In genomic region chr7:45419859-45420614, GRCm38 (mm10) we compare ENCODE assay signal across 16 mouse cellular contexts. TPM values are rescaled to one million over a fixed set of nuclear protein-coding genes. Genes with fewer than 3 reads are reported as not detected.
DNase-seq lines count a peak whose midpoint lies in the region; ATAC-seq lines count a peak whose summit lies in the region.
"Had no signal": no experiment of that assay in that cellular context is flagged by ENCODE, and none has a peak within 500 bp of the region (broad histone marks: within the 10 kb centered on the region; RNA-seq: fewer than 3 reads in every experiment).

No protein-coding gene starts in this region.

- H3K4me2 ChIP-seq in midbrain, embryonic 11.5 days: no peak overlapping the region
- no peak overlapping the region for H3K4me2 ChIP-seq in midbrain, embryonic 16.5 days (ENCODE audit: low read length)
- H3K4me2 ChIP-seq in limb, embryonic 15.5 days: peak overlapping the region; percentile 24; the same call in 1 of the 2 replicates
- H3K4me2 ChIP-seq in forebrain, embryonic 15.5 days (replicated peaks): no peak overlapping the region
- H3K4me2 ChIP-seq: heart, embryonic 13.5 days had no signal

- no peaks in the 10 kb centered on the region for H3K4me1 ChIP-seq in midbrain, embryonic 11.5 days (ENCODE audit: control insufficient read depth, insufficient read depth, low read length)
- no peaks in the 10 kb centered on the region for H3K4me1 ChIP-seq in midbrain, embryonic 16.5 days (ENCODE audit: control insufficient read depth, insufficient read depth, low read length)
- peaks cover 37% of the 10 kb centered on the region for H3K4me1 ChIP-seq in limb, embryonic 15.5 days
- H3K4me1 ChIP-seq in forebrain, embryonic 15.5 days: no peaks in the 10 kb centered on the region

- H3K9ac ChIP-seq in midbrain, embryonic 11.5 days (ENCODE audit: low read length): no peak overlapping the region
- H3K9ac ChIP-seq in midbrain, embryonic 16.5 days (ENCODE audit: low read depth, low read length): no peak overlapping the region
- H3K9ac ChIP-seq in limb, embryonic 15.5 days: no peak overlapping the region
- H3K9ac ChIP-seq in forebrain, embryonic 15.5 days (replicated peaks): no peak overlapping the region
- H3K9ac ChIP-seq: heart, embryonic 13.5 days had no signal

- no peaks in the 10 kb centered on the region for H3K9me3 ChIP-seq in midbrain, embryonic 11.5 days (ENCODE audit: control insufficient read depth, low read length)
- no peaks in the 10 kb centered on the region for H3K9me3 ChIP-seq in midbrain, embryonic 16.5 days (replicated peaks; ENCODE audit: control insufficient read depth, low read length, poor library complexity, severe bottlenecking)
- H3K9me3 ChIP-seq in limb, embryonic 15.5 days: no peaks in the 10 kb centered on the region
- H3K9me3 ChIP-seq in forebrain, embryonic 15.5 days: no peaks in the 10 kb centered on the region
- H3K9me3 ChIP-seq: heart, embryonic 13.5 days had no signal

- no peak for ATAC-seq in midbrain, embryonic 11.5 days (ENCODE audit: low FRiP score)
- ATAC-seq in midbrain, embryonic 16.5 days: no peak
- ATAC-seq in limb, embryonic 15.5 days (ENCODE audit: insufficient number of reproducible peaks, low FRiP score, low TSS enrichment, low read depth): no peak
- ATAC-seq in forebrain, embryonic 15.5 days (replicated peaks): no peak
- ATAC-seq: hindbrain, embryonic 16.5 days had no signal

- H3K27ac ChIP-seq in midbrain, embryonic 11.5 days (ENCODE audit: low read depth, low read length): no peak overlapping the region
- H3K27ac ChIP-seq in midbrain, embryonic 16.5 days (ENCODE audit: low read length): no peak overlapping the region
- no peak overlapping the region for H3K27ac ChIP-seq in limb, embryonic 15.5 days
- H3K27ac ChIP-seq in forebrain, embryonic 15.5 days (replicated peaks): no peak overlapping the region
- H3K27ac ChIP-seq: heart, embryonic 13.5 days had no signal

- WGBS in midbrain, embryonic 11.5 days: 13% methylated on average over 27 of the region's 27 CpGs
- 13% methylated on average over 27 of the region's 27 CpGs for WGBS in midbrain, embryonic 16.5 days
- 11% methylated on average over 27 of the region's 27 CpGs for WGBS in limb, embryonic 15.5 days
- 16% methylated on average over 27 of the region's 27 CpGs for WGBS in forebrain, embryonic 15.5 days

- peaks cover 53% of the 10 kb centered on the region for H3K27me3 ChIP-seq in midbrain, embryonic 11.5 days (ENCODE audit: control insufficient read depth, insufficient read depth, low read length)
- H3K27me3 ChIP-seq in midbrain, embryonic 16.5 days (ENCODE audit: control insufficient read depth, insufficient read depth, low read depth, low read length): peaks cover 58% of the 10 kb centered on the region
- H3K27me3 ChIP-seq in limb, embryonic 15.5 days: peaks cover 57% of the 10 kb centered on the region
- peaks cover 55% of the 10 kb centered on the region for H3K27me3 ChIP-seq in forebrain, embryonic 15.5 days

- DNase-seq in embryo, embryonic 9.5 days (ENCODE audit: extremely low spot score): peak; percentile 41
- DNase-seq in embryo, embryonic 10 days (ENCODE audit: low spot score): no peak
- DNase-seq in midbrain, embryonic 11.5 days (ENCODE audit: low spot score, missing footprints): peak; percentile 83
- no peak for DNase-seq in left cerebral cortex, postnatal 14 days (ENCODE audit: low spot score in 2 of 2)
- DNase-seq in spleen, postnatal 4 days (ENCODE audit: low spot score in 2 of 2): no peak
- DNase-seq: cerebellum, adult 9-11 months; right cerebral cortex, postnatal 4 days had no signal

- intact Hi-C loops in left cerebral cortex, postnatal 14 days (cut with DNase I): no loop called here

- H3K36me3 ChIP-seq in midbrain, embryonic 11.5 days (ENCODE audit: control insufficient read depth, insufficient read depth, low read length): peaks cover 29% of the 10 kb centered on the region
- H3K36me3 ChIP-seq in midbrain, embryonic 16.5 days (ENCODE audit: control insufficient read depth, insufficient read depth, low read length): peaks cover 36% of the 10 kb centered on the region
- H3K36me3 ChIP-seq in limb, embryonic 15.5 days: peaks cover 47% of the 10 kb centered on the region
- peaks cover 43% of the 10 kb centered on the region for H3K36me3 ChIP-seq in forebrain, embryonic 15.5 days

- H3K4me3 ChIP-seq in midbrain, embryonic 11.5 days (ENCODE audit: low read depth, low read length): no peak overlapping the region
- no peak overlapping the region for H3K4me3 ChIP-seq in midbrain, embryonic 16.5 days (ENCODE audit: low read depth, low read length)
- H3K4me3 ChIP-seq in limb, embryonic 15.5 days: peak overlapping the region; percentile 9
- H3K4me3 ChIP-seq in forebrain, embryonic 15.5 days: no peak overlapping the region
- H3K4me3 ChIP-seq: heart, embryonic 13.5 days had no signal

RNA-seq across cellular contexts. Expression of gene Lhb, which starts 0.6 kb away (rescaled TPM):
- polyA plus RNA-seq in midbrain, embryonic 11.5 days (2014; fragmentation: Nextera tagmentation; extraction: Ambion mirVana): not detected in 2 replicates
- polyA plus RNA-seq in midbrain, embryonic 16.5 days (2015; fragmentation: Nextera tagmentation; extraction: Ambion mirVana): 0.39 and 0.88 TPM in 2 replicates
- polyA plus RNA-seq in limb, embryonic 15.5 days (2015; fragmentation: Nextera tagmentation; extraction: Ambion mirVana): not detected in 2 replicates
- not detected for total RNA-seq in left cerebral cortex, postnatal 14 days (2021)
- 0.68 and 1.4 TPM in 2 replicates for polyA plus RNA-seq in forebrain, embryonic 15.5 days (2015; fragmentation: Nextera tagmentation; extraction: Ambion mirVana)
- total RNA-seq: left cerebral cortex, postnatal 36 days; megakaryocyte, adult 5-6 weeks had no signal
- polyA plus RNA-seq: heart, embryonic 13.5 days; large intestine, adult 2 months had no signal

RNA-seq across cellular contexts. Expression of gene Ntf5, which starts 6.5 kb away (rescaled TPM):
- 0.23 and 0.44 TPM in 2 replicates for polyA plus RNA-seq in midbrain, embryonic 11.5 days (2014; fragmentation: Nextera tagmentation; extraction: Ambion mirVana)
- polyA plus RNA-seq in midbrain, embryonic 16.5 days (2015; fragmentation: Nextera tagmentation; extraction: Ambion mirVana): not detected in 2 replicates
- polyA plus RNA-seq in limb, embryonic 15.5 days (2015; fragmentation: Nextera tagmentation; extraction: Ambion mirVana): 1.9 and 3.0 TPM in 2 replicates
- total RNA-seq in left cerebral cortex, postnatal 14 days (2021): not detected
- not detected in 2 replicates for polyA plus RNA-seq in forebrain, embryonic 15.5 days (2015; fragmentation: Nextera tagmentation; extraction: Ambion mirVana)
- total RNA-seq: left cerebral cortex, postnatal 36 days; megakaryocyte, adult 5-6 weeks had no signal

RNA-seq across cellular contexts. Expression of gene Kcna7, which starts 14.6 kb away (rescaled TPM):
- not detected in 2 replicates for polyA plus RNA-seq in midbrain, embryonic 11.5 days (2014; fragmentation: Nextera tagmentation; extraction: Ambion mirVana)
- not detected in 2 replicates for polyA plus RNA-seq in midbrain, embryonic 16.5 days (2015; fragmentation: Nextera tagmentation; extraction: Ambion mirVana)
- 0.10 and 0.12 TPM in 2 replicates for polyA plus RNA-seq in limb, embryonic 15.5 days (2015; fragmentation: Nextera tagmentation; extraction: Ambion mirVana)
- total RNA-seq in left cerebral cortex, postnatal 14 days (2021): under 1 TPM in 1 of 2 experiments, not detected in 1; 0.15 TPM
- not detected in 2 replicates for polyA plus RNA-seq in forebrain, embryonic 15.5 days (2015; fragmentation: Nextera tagmentation; extraction: Ambion mirVana)
- total RNA-seq: left cerebral cortex, postnatal 36 days; megakaryocyte, adult 5-6 weeks had no signal
- polyA plus RNA-seq: brain, embryonic 14.5 days had no signal

RNA-seq across cellular contexts. Expression of gene Gys1, which starts 14.6 kb away (rescaled TPM):
- polyA plus RNA-seq in midbrain, embryonic 11.5 days (2014; fragmentation: Nextera tagmentation; extraction: Ambion mirVana): 26.5 and 26.8 TPM in 2 replicates
- 20.9 and 21.8 TPM in 2 replicates for polyA plus RNA-seq in midbrain, embryonic 16.5 days (2015; fragmentation: Nextera tagmentation; extraction: Ambion mirVana)
- polyA plus RNA-seq in limb, embryonic 15.5 days (2015; fragmentation: Nextera tagmentation; extraction: Ambion mirVana): 39.0 and 43.5 TPM in 2 replicates
- total RNA-seq in left cerebral cortex, postnatal 14 days (2021): 10 to 100 TPM; 14.4 to 16.3 TPM
- 19.4 and 19.6 TPM in 2 replicates for polyA plus RNA-seq in forebrain, embryonic 15.5 days (2015; fragmentation: Nextera tagmentation; extraction: Ambion mirVana)

RNA-seq across cellular contexts. Expression of gene Ruvbl2, which starts 17.9 kb away (rescaled TPM):
- polyA plus RNA-seq in midbrain, embryonic 11.5 days (2014; fragmentation: Nextera tagmentation; extraction: Ambion mirVana): 168 and 171 TPM in 2 replicates
- 103 and 110 TPM in 2 replicates for polyA plus RNA-seq in midbrain, embryonic 16.5 days (2015; fragmentation: Nextera tagmentation; extraction: Ambion mirVana)
- polyA plus RNA-seq in limb, embryonic 15.5 days (2015; fragmentation: Nextera tagmentation; extraction: Ambion mirVana): 122 and 125 TPM in 2 replicates
- 10 to 100 TPM; 32.1 to 35.6 TPM for total RNA-seq in left cerebral cortex, postnatal 14 days (2021)
- 142 and 144 TPM in 2 replicates for polyA plus RNA-seq in forebrain, embryonic 15.5 days (2015; fragmentation: Nextera tagmentation; extraction: Ambion mirVana)

Comparison
In these comparisons a context has a peak if more than half of its experiments do, and no peak if none do; other contexts are left out.
1. DNase-seq: peak in embryo, embryonic 9.5 days (single experiment) and midbrain, embryonic 11.5 days (single experiment); none in embryo, embryonic 10 days (single experiment), left cerebral cortex, postnatal 14 days (0 of 2) and spleen, postnatal 4 days (0 of 2).